Mouse (Mus musculus): Measurements from ENCODE around the gene Pgs1. TPM values are rescaled to one million over a fixed set of nuclear protein-coding genes. Genes with fewer than 3 reads are reported as not detected.

Gene Pgs1
- polyA plus RNA-seq, 1 experiment = 2.8 TPM

- Histone ChIP-seq H3K9me3 (ENCODE audit: control insufficient read depth, low read length) (peaks cover 7% of the 10 kb centered on the region), H3K27me3 (ENCODE audit: control insufficient read depth) (no peaks in the 10 kb centered on the region), H3K4me3 (replicated peaks) (no peak overlapping the region), H3K4me1 (ENCODE audit: control insufficient read depth) (peaks cover 10% of the 10 kb centered on the region), H3K36me3 (ENCODE audit: control insufficient read depth) (peaks cover 99% of the 10 kb centered on the region)
- TF ChIP-seq GATA1 (IDR thresholded peaks at IDR 0.05; ENCODE audit: low read length) (no peak), TAL1 (IDR thresholded peaks at IDR 0.05; ENCODE audit: low read length) (no peak)
Observed at GRCm38 (mm10) chr11:118015381-118016145, 29.5 kb downstream of the Pgs1 start.

- Histone ChIP-seq H3K9me3 (ENCODE audit: control insufficient read depth, low read length) (peaks cover 7% of the 10 kb centered on the region), H3K27me3 (ENCODE audit: control insufficient read depth) (no peaks in the 10 kb centered on the region), H3K4me3 (replicated peaks) (no peak overlapping the region), H3K4me1 (ENCODE audit: control insufficient read depth) (peaks cover 10% of the 10 kb centered on the region), H3K36me3 (ENCODE audit: control insufficient read depth) (peaks cover 99% of the 10 kb centered on the region)
- no peak for TF ChIP-seq TAL1 (IDR thresholded peaks at IDR 0.05; ENCODE audit: low read length)
Observed at GRCm38 (mm10) chr11:118018328-118018727, 32.2 kb downstream of the Pgs1 start.

- TF ChIP-seq GATA1 (IDR thresholded peaks at IDR 0.05; ENCODE audit: low read length) (no peak), TAL1 (IDR thresholded peaks at IDR 0.05; ENCODE audit: low read length) (no peak)
- peaks cover 99% of the 10 kb centered on the region for H3K36me3 ChIP-seq (ENCODE audit: control insufficient read depth)
- H3K4me1 ChIP-seq (ENCODE audit: control insufficient read depth) = peaks cover 3% of the 10 kb centered on the region; the same call in 1 of the 2 replicates
Observed at GRCm38 (mm10) chr11:118021806-118022205, 35.7 kb downstream of the Pgs1 start.

GRCm38 (mm10) chr11:118023475-118023874, 37.4 kb downstream of the Pgs1 start:
- peaks cover 87% of the 10 kb centered on the region for H3K36me3 ChIP-seq (ENCODE audit: control insufficient read depth)
- no peaks in the 10 kb centered on the region for H3K9me3 ChIP-seq (ENCODE audit: control insufficient read depth, low read length)
- TF ChIP-seq GATA1 (IDR thresholded peaks at IDR 0.05; ENCODE audit: low read length) (no peak), TAL1 (IDR thresholded peaks at IDR 0.05; ENCODE audit: low read length) (no peak)
- H3K4me3 ChIP-seq (replicated peaks) = no peak overlapping the region
- H3K27me3 ChIP-seq (ENCODE audit: control insufficient read depth) = no peaks in the 10 kb centered on the region
- peaks cover 3% of the 10 kb centered on the region; the same call in 1 of the 2 replicates for H3K4me1 ChIP-seq (ENCODE audit: control insufficient read depth)

More at GRCm38 (mm10) chr11:118021806-118022205, 35.7 kb downstream of the Pgs1 start:
- Histone ChIP-seq H3K9me3 (ENCODE audit: control insufficient read depth, low read length) (peaks cover 7% of the 10 kb centered on the region), H3K27me3 (ENCODE audit: control insufficient read depth) (no peaks in the 10 kb centered on the region), H3K4me3 (replicated peaks) (no peak overlapping the region)

GRCm38 (mm10) chr11:118024111-118024510, 38.0 kb downstream of the Pgs1 start:
- Histone ChIP-seq H3K4me1 (ENCODE audit: control insufficient read depth) (peaks cover 3% of the 10 kb centered on the region; the same call in 1 of the 2 replicates), H3K9me3 (ENCODE audit: control insufficient read depth, low read length) (no peaks in the 10 kb centered on the region), H3K36me3 (ENCODE audit: control insufficient read depth) (peaks cover 81% of the 10 kb centered on the region), H3K4me3 (replicated peaks) (no peak overlapping the region), H3K27me3 (ENCODE audit: control insufficient read depth) (no peaks in the 10 kb centered on the region)
- no peak for TF ChIP-seq GATA1 (IDR thresholded peaks at IDR 0.05; ENCODE audit: low read length)
- no peak for TF ChIP-seq TAL1 (IDR thresholded peaks at IDR 0.05; ENCODE audit: low read length)

GRCm38 (mm10) chr11:118029170-118029569, 43.1 kb downstream of the Pgs1 start:
- H3K36me3 ChIP-seq (ENCODE audit: control insufficient read depth) = peaks cover 30% of the 10 kb centered on the region
- H3K4me3 ChIP-seq (replicated peaks) = no peak overlapping the region
- no peaks in the 10 kb centered on the region for H3K9me3 ChIP-seq (ENCODE audit: control insufficient read depth, low read length)
- H3K4me1 ChIP-seq (ENCODE audit: control insufficient read depth) = no peaks in the 10 kb centered on the region
- H3K27me3 ChIP-seq (ENCODE audit: control insufficient read depth) = no peaks in the 10 kb centered on the region
- TF ChIP-seq GATA1 (IDR thresholded peaks at IDR 0.05; ENCODE audit: low read length) (no peak), TAL1 (IDR thresholded peaks at IDR 0.05; ENCODE audit: low read length) (no peak)

- no peaks in the 10 kb centered on the region for H3K9me3 ChIP-seq (ENCODE audit: control insufficient read depth, low read length)
- no peaks in the 10 kb centered on the region for H3K27me3 ChIP-seq (ENCODE audit: control insufficient read depth)
- TF ChIP-seq GATA1 (IDR thresholded peaks at IDR 0.05; ENCODE audit: low read length) (no peak), TAL1 (IDR thresholded peaks at IDR 0.05; ENCODE audit: low read length) (no peak)
- H3K4me1 ChIP-seq (ENCODE audit: control insufficient read depth) = no peaks in the 10 kb centered on the region
- no peak overlapping the region for H3K4me3 ChIP-seq (replicated peaks)
- H3K36me3 ChIP-seq (ENCODE audit: control insufficient read depth) = peaks cover 11% of the 10 kb centered on the region
Observed at GRCm38 (mm10) chr11:118031134-118031533, 45.0 kb downstream of the Pgs1 start.

- Histone ChIP-seq H3K36me3 (ENCODE audit: control insufficient read depth) (no peaks in the 10 kb centered on the region), H3K9me3 (ENCODE audit: control insufficient read depth, low read length) (no peaks in the 10 kb centered on the region), H3K27me3 (ENCODE audit: control insufficient read depth) (no peaks in the 10 kb centered on the region), H3K4me3 (replicated peaks) (no peak overlapping the region), H3K4me1 (ENCODE audit: control insufficient read depth) (no peaks in the 10 kb centered on the region)
- TF ChIP-seq GATA1 (IDR thresholded peaks at IDR 0.05; ENCODE audit: low read length) (no peak), TAL1 (IDR thresholded peaks at IDR 0.05; ENCODE audit: low read length) (no peak)
Observed at GRCm38 (mm10) chr11:118034395-118034794, 48.3 kb downstream of the Pgs1 start.

GRCm38 (mm10) chr11:118035068-118035467, 49.0 kb downstream of the Pgs1 start:
- Histone ChIP-seq H3K4me1 (ENCODE audit: control insufficient read depth) (no peaks in the 10 kb centered on the region), H3K27me3 (ENCODE audit: control insufficient read depth) (no peaks in the 10 kb centered on the region), H3K9me3 (ENCODE audit: control insufficient read depth, low read length) (no peaks in the 10 kb centered on the region), H3K36me3 (ENCODE audit: control insufficient read depth) (no peaks in the 10 kb centered on the region), H3K4me3 (replicated peaks) (no peak overlapping the region)
- no peak for TF ChIP-seq GATA1 (IDR thresholded peaks at IDR 0.05; ENCODE audit: low read length)
- TF ChIP-seq TAL1 (IDR thresholded peaks at IDR 0.05; ENCODE audit: low read length) = no peak

All from erythroblast, embryonic 14.5 days (primary cell).